Mouse (Mus musculus) CH12.LX (cell line): ENCODE results near the gene Slc26a9. TPM values are rescaled to one million over a fixed set of nuclear protein-coding genes. Genes with fewer than 3 reads are reported as not detected.

Experiments used
- DNase-seq: peaks from one replicate; pipeline ENCODE4 v3.0.0-alpha.2; 2013; ENCODE audit errors: extremely low read depth
- H3K27ac ChIP-seq: 2 replicates; pipeline ENCODE4 v1.5.1; 2012; ENCODE audit warnings: low read depth, mild to moderate bottlenecking, control low read depth, moderate library complexity; ENCODE audit not compliant: insufficient read depth
- H3K27me3 ChIP-seq: replicated peaks from 2 replicates; pipeline ENCODE3; 2012; ENCODE audit warnings: inconsistent platforms
- H3K36me3 ChIP-seq, 2 experiments: replicated peaks in 1 of 2; 2 replicates each; pipeline versions ENCODE3 to v1.6.1; 2012; ENCODE audit warnings: inconsistent platforms in 1 of 2, low read length in 1 of 2, mild to moderate bottlenecking in 1 of 2, mixed read lengths in 1 of 2, moderate library complexity in 1 of 2; ENCODE audit not compliant: control insufficient read depth in 1 of 2, insufficient read depth in 1 of 2
- H3K4me1 ChIP-seq, 2 experiments: 2 replicates each; pipeline ENCODE4 v1.6.1; 2012; ENCODE audit warnings: inconsistent platforms in 1 of 2, moderate library complexity in 1 of 2; ENCODE audit not compliant: insufficient read depth in 2 of 2, control insufficient read depth in 1 of 2
- H3K4me2 ChIP-seq: 2 replicates; pipeline ENCODE4 v1.6.1; 2012; ENCODE audit warnings: low read depth, mild to moderate bottlenecking, control low read depth; ENCODE audit not compliant: poor library complexity, insufficient read depth, severe bottlenecking
- H3K4me3 ChIP-seq, 3 experiments: fragments of 150-350 bp in 1 of 3; sonication (generic) in 1 of 3; replicated peaks in 1 of 3; 2 replicates each; pipeline versions ENCODE3 to v1.5.1; 2011 to 2012; ENCODE audit warnings: low read depth in 2 of 3, low read length in 2 of 3, mild to moderate bottlenecking in 2 of 3, moderate library complexity in 2 of 3, control low read depth in 1 of 3, improper control_type of control experiment in 1 of 3, inconsistent platforms in 1 of 3, mixed read lengths in 1 of 3; ENCODE audit not compliant: poor library complexity in 1 of 3
- H3K79me2 ChIP-seq: replicated peaks from 2 replicates; pipeline ENCODE4 v1.6.1; 2012; ENCODE audit warnings: mild to moderate bottlenecking, moderate library complexity; ENCODE audit not compliant: control insufficient read depth, poor library complexity, insufficient read depth, severe bottlenecking; ENCODE audit errors: extremely low read depth
- H3K9ac ChIP-seq: 2 replicates; pipeline ENCODE4 v1.6.1; 2012; ENCODE audit warnings: low read depth, mild to moderate bottlenecking, control low read depth, moderate library complexity; ENCODE audit not compliant: insufficient read depth
- H3K9me3 ChIP-seq: replicated peaks from 2 replicates; pipeline ENCODE3; 2012; ENCODE audit warnings: low read length, inconsistent platforms, mixed read lengths
- CHD1 ChIP-seq: IDR thresholded peaks from 2 replicates; pipeline ENCODE4 v1.6.1; 2012; ENCODE audit warnings: low read depth, low read length, improper control_type of control experiment, inconsistent platforms
- CHD2 ChIP-seq: IDR thresholded peaks from 2 replicates; pipeline ENCODE4 v1.6.1; 2011; ENCODE audit warnings: low read length, improper control_type of control experiment
- CTCF ChIP-seq, 2 experiments: IDR thresholded peaks in 1 of 2; conservative IDR thresholded peaks in 1 of 2; 2 replicates each; pipeline ENCODE4 v1.5.1; 2011 to 2012; ENCODE audit warnings: low read depth in 2 of 2, low read length in 2 of 2, improper control_type of control experiment in 1 of 2, inconsistent platforms in 1 of 2, mild to moderate bottlenecking in 1 of 2, moderate library complexity in 1 of 2
- E2F4 ChIP-seq: IDR thresholded peaks from 2 replicates; pipeline ENCODE4 v1.6.1; 2011; ENCODE audit warnings: low read depth, low read length, improper control_type of control experiment; ENCODE audit not compliant: insufficient replicate concordance
- ELF1 ChIP-seq: IDR thresholded peaks from 2 replicates; pipeline ENCODE4 v1.6.1; 2014; ENCODE audit warnings: low read depth, mild to moderate bottlenecking, inconsistent platforms, low read length, improper control_type of control experiment
- EP300 ChIP-seq: IDR thresholded peaks from 2 replicates; pipeline ENCODE4 v1.6.1; 2011; ENCODE audit warnings: low read length, improper control_type of control experiment
- ETS1 ChIP-seq: conservative IDR thresholded peaks from 2 replicates; pipeline ENCODE4 v1.6.1; 2012; ENCODE audit warnings: low read depth, mild to moderate bottlenecking, inconsistent platforms, low read length, improper control_type of control experiment, moderate library complexity
- GABPA ChIP-seq: IDR thresholded peaks from 2 replicates; pipeline ENCODE4 v1.6.1; 2012; ENCODE audit warnings: low read depth, low read length, improper control_type of control experiment, inconsistent platforms; ENCODE audit not compliant: insufficient replicate concordance
- HCFC1 ChIP-seq: IDR thresholded peaks from 2 replicates; pipeline ENCODE4 v1.6.1; 2012; ENCODE audit warnings: low read depth, mild to moderate bottlenecking, inconsistent platforms, low read length, improper control_type of control experiment
- IRF4 ChIP-seq: IDR thresholded peaks from 2 replicates; pipeline ENCODE4 v1.6.1; 2014; ENCODE audit warnings: low read depth, mild to moderate bottlenecking, inconsistent platforms, low read length, improper control_type of control experiment
- JUND ChIP-seq: conservative IDR thresholded peaks from 2 replicates; pipeline ENCODE4 v1.6.1; 2011; ENCODE audit warnings: low read depth, low read length, improper control_type of control experiment
- KAT2A ChIP-seq: IDR thresholded peaks from 2 replicates; pipeline ENCODE4 v1.6.1; 2012; ENCODE audit warnings: low read length, improper control_type of control experiment, inconsistent platforms; ENCODE audit not compliant: insufficient replicate concordance
- MAFK ChIP-seq: IDR thresholded peaks from 2 replicates; pipeline ENCODE4 v1.6.1; 2011; ENCODE audit warnings: low read length, improper control_type of control experiment; ENCODE audit not compliant: insufficient replicate concordance
- MAX ChIP-seq: IDR thresholded peaks from 2 replicates; pipeline ENCODE4 v1.6.1; 2011; ENCODE audit warnings: low read length, improper control_type of control experiment
- MAZ ChIP-seq: IDR thresholded peaks from 2 replicates; pipeline ENCODE4 v1.6.1; 2012; ENCODE audit warnings: low read depth, mild to moderate bottlenecking, inconsistent platforms, low read length, improper control_type of control experiment, moderate library complexity
- MXI1 ChIP-seq: IDR thresholded peaks from 2 replicates; pipeline ENCODE4 v1.6.1; 2011; ENCODE audit warnings: mild to moderate bottlenecking, low read depth, low read length, improper control_type of control experiment
- MYC ChIP-seq: IDR thresholded peaks from 2 replicates; pipeline ENCODE4 v1.6.1; 2011; ENCODE audit warnings: low read depth, mild to moderate bottlenecking, improper control_type of control experiment, low read length
- NELFE ChIP-seq: IDR thresholded peaks from 2 replicates; pipeline ENCODE4 v1.6.1; 2011; ENCODE audit warnings: low read depth, low read length, improper control_type of control experiment
- NRF1 ChIP-seq: IDR thresholded peaks from 2 replicates; pipeline ENCODE4 v1.6.1; 2014; ENCODE audit warnings: low read depth, mild to moderate bottlenecking, inconsistent platforms, low read length, improper control_type of control experiment, moderate library complexity
- PAX5 ChIP-seq: IDR thresholded peaks from 2 replicates; pipeline ENCODE4 v1.6.1; 2012; ENCODE audit warnings: low read length, inconsistent platforms, mixed read lengths
- POLR2A ChIP-seq: IDR thresholded peaks from 2 replicates; pipeline ENCODE4 v1.6.1; 2011; ENCODE audit warnings: low read depth, mild to moderate bottlenecking, improper control_type of control experiment, low read length
- POLR2AphosphoS2 ChIP-seq: IDR thresholded peaks from 2 replicates; pipeline ENCODE4 v1.6.1; 2011; ENCODE audit warnings: low read depth, low read length, improper control_type of control experiment
- RAD21 ChIP-seq: IDR thresholded peaks from 2 replicates; pipeline ENCODE4 v1.6.1; 2011; ENCODE audit warnings: low read depth, mild to moderate bottlenecking, low read length, improper control_type of control experiment, moderate library complexity
- RCOR1 ChIP-seq: conservative IDR thresholded peaks from 2 replicates; pipeline ENCODE4 v1.6.1; 2012; ENCODE audit warnings: low read depth, mild to moderate bottlenecking, inconsistent platforms, low read length, improper control_type of control experiment
- SIN3A ChIP-seq: IDR thresholded peaks from 2 replicates; pipeline ENCODE4 v1.6.1; 2012; ENCODE audit warnings: low read length, improper control_type of control experiment, inconsistent platforms
- SMC3 ChIP-seq: IDR thresholded peaks from 2 replicates; pipeline ENCODE4 v1.6.1; 2011; ENCODE audit warnings: low read depth, low read length, improper control_type of control experiment
- TBP ChIP-seq: conservative IDR thresholded peaks from 2 replicates; pipeline ENCODE4 v1.6.1; 2011; ENCODE audit warnings: low read depth, low read length, improper control_type of control experiment
- TCF12 ChIP-seq: IDR thresholded peaks from 2 replicates; pipeline ENCODE4 v1.6.1; 2014; ENCODE audit warnings: low read depth, mild to moderate bottlenecking, inconsistent platforms, low read length, improper control_type of control experiment
- UBTF ChIP-seq: IDR thresholded peaks from 2 replicates; pipeline ENCODE4 v1.6.1; 2012; ENCODE audit warnings: low read depth, mild to moderate bottlenecking, inconsistent platforms, low read length, improper control_type of control experiment, moderate library complexity
- USF1 ChIP-seq: IDR thresholded peaks from 2 replicates; pipeline ENCODE4 v1.6.1; 2014; ENCODE audit warnings: low read depth, mild to moderate bottlenecking, inconsistent platforms, low read length, improper control_type of control experiment
- USF2 ChIP-seq: conservative IDR thresholded peaks from 2 replicates; pipeline ENCODE4 v1.6.1; 2011; ENCODE audit warnings: low read depth, low read length, improper control_type of control experiment
- ZC3H11A ChIP-seq: IDR thresholded peaks from 2 replicates; pipeline ENCODE4 v1.6.1; 2012; ENCODE audit warnings: low read depth, mild to moderate bottlenecking, inconsistent platforms, low read length, improper control_type of control experiment
- ZKSCAN1 ChIP-seq: IDR thresholded peaks from 2 replicates; pipeline ENCODE4 v1.6.1; 2012; ENCODE audit warnings: low read depth, inconsistent platforms, low read length, improper control_type of control experiment, borderline replicate concordance
- ZMIZ1 ChIP-seq: IDR thresholded peaks from 2 replicates; pipeline ENCODE4 v1.6.1; 2012; ENCODE audit warnings: low read depth, mild to moderate bottlenecking, inconsistent platforms, low read length, improper control_type of control experiment
- ZNF384 ChIP-seq: IDR thresholded peaks from 2 replicates; pipeline ENCODE4 v1.6.1; 2012; ENCODE audit warnings: low read depth, low read length, improper control_type of control experiment, inconsistent platforms
- dilution Hi-C: fragments of 300-500 bp; cut with MboI; formaldehyde crosslinking; loops from 2 replicates; pipeline ENCODE4 v1.14.3; 2020; ENCODE audit warnings: low sequenced_read_pairs; ENCODE audit not compliant: extremely low pct_unique_long_range_greater_than_20kb, extremely low pct_ligation_motif_present
- in situ Hi-C: fragments of 300-500 bp; cut with MboI; formaldehyde crosslinking; loops from 3 replicates; pipeline ENCODE4 v1.14.3; 2019; ENCODE audit warnings: low sequenced_read_pairs, low pct_ligation_motif_present, low pct_unique_long_range_greater_than_20kb, mixed read lengths
- polyA plus RNA-seq: library from polyadenylated mRNA; unstranded; fragments of >175 nt; gene quantifications from 2 replicates; pipeline ENCODE4 v1.2.1, GENCODE M21; 2012; ENCODE audit warnings: low read depth; ENCODE audit not compliant: insufficient read length
- total RNA-seq, 2 experiments: library from RNA; depleted of rRNA; stranded (reverse); fragments of 300-350 nt in 1 of 2; fragments of >200 nt in 1 of 2; gene quantifications; 2 replicates each; pipeline ENCODE4 v1.2.3; 2012 to 2014

Slc26a9 gene
- total and polyA plus RNA-seq, 3 experiments = 0.31 TPM; not detected in 2

DNA sequence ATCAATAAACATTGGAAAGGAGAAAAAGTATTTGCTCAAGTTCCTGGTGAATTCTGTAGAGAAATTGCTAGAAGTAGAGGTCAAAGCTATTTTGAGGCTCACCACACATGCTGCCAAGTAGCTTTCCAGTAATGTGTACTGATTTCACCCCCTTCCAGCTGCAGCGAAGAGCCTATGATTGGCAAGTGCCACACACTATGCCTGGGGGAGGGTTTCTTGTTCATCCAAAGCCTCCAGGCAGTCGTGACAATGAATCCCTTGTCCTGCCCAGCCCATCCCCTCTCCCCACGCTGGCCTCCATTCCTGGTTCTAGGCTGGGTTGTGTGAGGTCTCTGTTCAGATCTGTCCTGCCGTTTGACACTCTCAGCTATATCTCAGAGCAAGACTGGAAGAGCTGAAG, 47.5 kb upstream of the Slc26a9 start:
- dilution Hi-C loops = no loop called here
- Histone ChIP-seq H3K4me1 (peaks cover 20 to 50% of the 10 kb centered on the region in 2 experiments), H3K4me3 (no peak overlapping the region), H3K9ac (no peak overlapping the region), H3K4me2 (no peak overlapping the region), H3K27me3 (no peaks in the 10 kb centered on the region), H3K79me2 (no peaks in the 10 kb centered on the region), H3K36me3 (no peaks in the 10 kb centered on the region)
- in situ Hi-C loops = no loop called here
- DNase-seq = no peak
- no peak for TF ChIP-seq POLR2A
- TF ChIP-seq, all 38 proteins: peak for 0
- Histone ChIP-seq H3K27ac (no peak overlapping the region), H3K9me3 (no peaks in the 10 kb centered on the region)

DNA sequence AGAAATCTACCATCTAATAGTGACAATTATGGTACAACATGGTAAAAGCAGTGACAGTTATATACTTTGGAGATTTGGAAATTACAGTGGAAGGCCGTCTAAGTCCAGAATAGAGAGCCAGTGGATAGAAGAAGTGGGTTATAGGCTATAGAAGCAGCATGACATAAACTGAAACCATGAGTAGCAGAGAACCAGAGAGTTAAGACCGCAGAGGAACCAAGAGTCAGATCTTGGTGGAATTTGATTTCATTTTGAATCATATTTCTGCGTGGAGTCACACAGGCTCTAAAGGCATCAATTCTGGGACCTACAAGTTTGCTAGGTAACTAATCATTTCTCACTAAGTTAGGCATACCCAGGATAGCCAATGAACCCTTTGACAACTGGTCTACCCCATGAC, 45.1 kb upstream of the Slc26a9 start:
- H3K79me2 ChIP-seq = no peaks in the 10 kb centered on the region
- dilution Hi-C loops = no loop called here
- H3K4me2 ChIP-seq = peak overlapping the region; percentile 64; the same call in 1 of the 2 replicates
- H3K9me3 ChIP-seq = no peaks in the 10 kb centered on the region
- no peak overlapping the region for H3K9ac ChIP-seq
- in situ Hi-C loops = no loop called here
- DNase-seq = peak; percentile 72
- peaks cover 28 to 67% of the 10 kb centered on the region in 2 experiments for H3K4me1 ChIP-seq
- H3K27ac ChIP-seq = no peak overlapping the region
- no peak overlapping the region for H3K4me3 ChIP-seq
- no peaks in the 10 kb centered on the region for H3K36me3 ChIP-seq
- H3K27me3 ChIP-seq = no peaks in the 10 kb centered on the region
- TF ChIP-seq USF1 (no peak), POLR2A (no peak), UBTF (no peak), CHD1 (no peak), ZMIZ1 (no peak), USF2 (no peak), TBP (no peak), MAFK (peak; percentile 78; the same call in 1 of the 2 replicates), ZKSCAN1 (no peak), ZC3H11A (no peak), GABPA (no peak), MYC (0 out of 2 replicates have a peak, but pooled peaks have one; percentile 18), POLR2AphosphoS2 (no peak), MXI1 (no peak), JUND (peak; percentile 97), TCF12 (0 out of 2 replicates have a peak, but pooled peaks have one; percentile 31), MAX (no peak), ETS1 (peak; percentile 69), ELF1 (no peak), KAT2A (no peak), PAX5 (no peak), EP300 (peak; percentile 99), E2F4 (no peak), CTCF (conservative IDR thresholded peaks at IDR 0.05 in 1 of 2, IDR thresholded peaks at IDR 0.05 in 1 of 2; ENCODE audit: low read depth in 2 of 2, low read length in 2 of 2) (no peak), MAZ (no peak), IRF4 (peak; percentile 98), SIN3A (no peak), SMC3 (no peak), RAD21 (no peak), NRF1 (no peak), RCOR1 (peak; percentile 95), CHD2 (peak; percentile 75), ZNF384 (no peak), HCFC1 (no peak), NELFE (no peak)
